Mouse (Mus musculus): ENCODE measurements at regions not wholly inside any gene's neighbourhood (a gene's known extent, or its start where the extent isn't known, plus 50 kb on each side); places are given as distances from the start of the nearest gene placed in this dataset.

DNA sequence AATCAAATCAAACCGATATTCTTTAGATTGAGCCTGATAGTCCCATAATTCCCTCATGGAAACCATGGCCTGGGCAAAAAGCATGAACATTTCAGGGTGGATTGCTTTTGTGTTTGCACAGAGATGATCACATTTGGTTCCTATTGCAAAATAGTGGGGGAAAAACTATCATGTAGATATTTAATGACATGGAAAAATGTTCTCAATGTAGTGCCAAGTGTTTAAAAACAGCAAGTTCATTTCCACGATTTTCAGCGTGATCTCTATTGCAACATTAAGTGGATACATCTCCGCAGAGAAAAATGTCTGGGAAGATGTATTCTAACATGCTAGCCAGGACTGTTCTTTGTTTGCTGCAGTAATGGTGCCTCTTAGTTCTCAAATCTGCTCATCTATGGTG, 235.0 kb upstream of the Stt3b start:
- no peak for DNase-seq (ENCODE audit: low read depth in 2 of 2, low spot score in 2 of 2)

DNA sequence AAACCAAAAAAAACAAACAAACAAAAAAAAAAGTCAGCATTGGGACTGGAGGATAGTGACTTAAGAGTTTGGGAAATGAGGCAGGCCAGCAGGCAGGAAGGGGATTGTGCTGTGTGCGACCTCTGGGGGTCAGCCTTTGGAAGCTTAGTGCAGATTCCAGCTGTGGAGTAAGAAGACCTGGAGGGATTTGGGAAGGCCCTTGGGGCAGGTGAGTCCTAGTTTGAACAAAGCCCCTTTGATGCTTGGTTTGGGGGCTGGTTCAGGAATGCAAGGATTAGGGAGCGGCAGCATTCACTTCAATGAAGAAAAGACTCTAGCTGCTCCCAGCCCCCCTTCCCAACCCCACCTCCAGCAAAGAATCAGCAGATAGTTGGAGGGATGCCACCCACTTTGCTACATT, 235.6 kb upstream of the Stt3b start:
- DNase-seq (ENCODE audit: low read depth in 2 of 2, low spot score in 2 of 2) = no peak

DNA sequence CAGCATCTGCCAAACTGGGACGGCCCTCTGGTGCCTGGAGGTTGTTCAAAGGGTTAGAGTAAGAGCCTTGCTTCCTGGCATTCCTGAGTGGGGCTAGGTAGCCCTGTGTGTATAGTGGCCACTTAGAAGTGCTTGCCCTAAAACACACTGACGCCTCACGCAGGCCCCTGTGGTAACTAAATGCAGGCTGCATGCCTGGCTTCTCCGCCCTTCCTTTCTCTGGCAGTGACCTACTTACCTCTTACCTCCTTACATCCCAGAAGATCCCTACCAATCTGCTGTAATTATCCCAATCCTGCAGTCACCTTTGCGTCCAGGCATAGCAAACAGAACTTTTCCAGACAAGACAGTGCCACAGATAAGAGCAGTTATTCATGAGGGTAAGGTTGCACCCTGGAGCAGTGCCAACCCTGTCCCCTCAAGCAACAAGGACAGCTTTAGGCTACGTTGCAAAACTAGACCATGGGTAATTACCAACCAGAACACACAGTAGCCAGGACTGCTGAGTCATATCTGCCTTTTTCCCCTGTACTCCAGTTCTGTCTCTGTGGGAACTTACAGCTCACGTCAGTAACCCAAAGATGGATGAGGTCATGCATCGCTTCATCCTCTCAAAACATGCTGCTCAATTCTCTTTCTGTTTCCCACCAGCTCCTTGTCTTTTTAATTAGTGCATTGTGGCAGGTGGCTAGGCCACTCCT, 237.6 kb upstream of the Stt3b start:
- DNase-seq (ENCODE audit: low read depth in 2 of 2, low spot score in 2 of 2) = no peak

DNA sequence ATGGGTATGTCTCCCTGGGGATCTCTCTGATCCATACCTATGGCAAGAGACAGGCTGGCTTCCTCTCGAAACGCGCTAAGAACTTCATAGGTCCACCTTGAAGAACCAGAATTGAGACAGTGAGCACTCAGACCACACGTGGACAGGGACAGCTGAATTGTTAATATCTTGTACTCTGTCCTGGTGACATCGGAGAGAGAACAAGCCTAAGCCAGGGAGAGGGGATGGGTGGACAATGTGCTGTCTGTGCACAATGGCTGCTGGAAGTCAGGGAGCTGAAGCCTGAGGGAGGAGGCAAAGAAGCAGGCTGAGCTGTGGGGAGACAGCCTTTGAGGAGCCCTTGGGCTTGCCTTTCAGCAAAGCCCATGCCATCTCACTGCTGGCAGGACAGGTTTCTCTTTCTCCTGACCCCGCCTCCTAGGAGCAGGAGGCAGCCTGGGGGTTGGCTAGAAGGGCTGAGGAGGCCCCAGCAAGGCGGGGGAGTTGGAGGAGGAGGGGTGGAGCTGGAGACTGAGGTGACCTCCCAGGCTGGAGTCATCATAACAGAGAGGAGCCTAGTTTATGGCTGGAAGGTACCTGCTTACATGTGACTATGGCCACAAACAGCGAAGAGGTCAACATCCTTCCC, 238.6 kb upstream of the Stt3b start:
- DNase-seq (ENCODE audit: low read depth in 2 of 2, low spot score in 2 of 2) = no peak

DNA sequence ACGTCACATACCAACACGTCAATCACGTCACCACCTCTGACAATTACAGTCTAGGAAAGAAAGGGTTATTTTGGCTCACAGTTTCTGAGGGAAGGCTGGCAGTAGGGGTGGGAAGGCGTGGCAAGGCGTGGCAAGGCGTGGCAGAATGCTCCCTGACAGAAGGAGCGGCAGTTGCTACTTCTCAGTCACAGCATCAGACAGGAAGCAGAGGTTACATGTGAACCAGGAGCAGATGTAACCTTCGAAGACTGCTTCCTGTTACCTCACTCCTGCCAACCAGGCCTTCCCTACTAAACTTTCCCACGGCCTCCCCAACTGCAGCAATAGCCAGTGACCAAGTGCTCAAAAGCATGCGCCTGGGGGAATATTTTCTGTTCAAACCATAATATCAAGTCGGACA, 240.9 kb upstream of the Stt3b start:
- no peak for DNase-seq (ENCODE audit: low read depth in 2 of 2, low spot score in 2 of 2)

DNA sequence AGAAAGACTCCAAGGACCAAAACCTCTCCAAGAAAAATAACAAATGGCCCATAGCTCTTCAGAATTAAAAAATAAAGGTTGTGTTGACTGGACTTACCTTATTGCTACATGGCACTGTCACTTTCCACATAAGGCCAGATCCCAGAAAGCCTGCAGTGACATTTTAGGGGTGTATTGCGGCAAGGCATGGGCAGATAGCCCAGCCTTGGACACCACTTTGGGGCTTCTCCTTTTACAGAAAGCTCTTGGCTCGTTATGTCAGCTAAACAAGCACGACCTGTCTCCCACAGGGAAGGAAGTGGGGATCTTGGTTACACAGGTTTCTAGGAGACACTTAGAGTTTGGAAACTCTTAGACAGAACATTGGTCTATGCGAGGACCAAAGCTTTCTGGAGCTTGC, 241.3 kb upstream of the Stt3b start:
- DNase-seq (ENCODE audit: low read depth in 2 of 2, low spot score in 2 of 2) = no peak

DNA sequence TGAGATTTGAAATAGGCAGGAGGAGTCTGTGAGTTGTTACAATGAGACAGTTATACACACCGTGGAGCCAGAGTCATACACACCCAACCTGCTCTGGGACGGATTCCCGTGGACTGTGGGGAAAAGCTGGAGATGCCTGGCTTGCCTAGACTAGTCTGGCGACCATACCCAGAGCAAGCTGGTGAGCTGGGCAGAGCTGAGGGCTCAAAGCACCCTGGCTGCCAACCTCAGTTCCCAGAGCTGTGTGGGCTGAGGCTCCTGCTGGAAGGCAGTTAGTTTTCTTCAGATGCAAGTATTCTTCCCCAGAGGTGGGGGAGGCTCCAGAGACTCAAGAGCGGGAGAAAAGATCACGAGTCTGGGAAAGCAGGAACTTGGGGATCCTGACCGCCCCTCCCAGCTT, 247.9 kb upstream of the Stt3b start:
- no peak for DNase-seq (ENCODE audit: low read depth in 2 of 2, low spot score in 2 of 2)

DNA sequence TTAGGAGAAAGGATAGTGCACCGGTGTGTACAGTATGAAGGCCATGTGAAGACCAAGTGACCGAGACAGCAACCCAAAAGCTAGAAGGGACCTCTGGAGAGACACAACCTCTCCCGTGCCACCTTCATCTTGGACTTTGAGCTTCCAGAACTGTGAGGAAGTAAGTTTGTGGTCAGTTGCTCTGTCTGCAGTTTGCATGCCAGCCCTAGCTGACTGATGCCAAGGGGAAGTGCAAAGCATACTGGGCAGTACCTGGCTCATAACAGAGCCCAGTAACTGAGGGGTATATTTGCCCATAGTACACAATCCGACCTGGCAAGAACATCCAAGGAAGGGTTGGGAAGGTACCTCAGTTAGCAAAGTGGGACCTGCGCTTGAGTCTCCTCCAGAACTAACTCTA, 249.3 kb upstream of the Stt3b start:
- DNase-seq (ENCODE audit: low read depth in 2 of 2, low spot score in 2 of 2) = no peak

DNA sequence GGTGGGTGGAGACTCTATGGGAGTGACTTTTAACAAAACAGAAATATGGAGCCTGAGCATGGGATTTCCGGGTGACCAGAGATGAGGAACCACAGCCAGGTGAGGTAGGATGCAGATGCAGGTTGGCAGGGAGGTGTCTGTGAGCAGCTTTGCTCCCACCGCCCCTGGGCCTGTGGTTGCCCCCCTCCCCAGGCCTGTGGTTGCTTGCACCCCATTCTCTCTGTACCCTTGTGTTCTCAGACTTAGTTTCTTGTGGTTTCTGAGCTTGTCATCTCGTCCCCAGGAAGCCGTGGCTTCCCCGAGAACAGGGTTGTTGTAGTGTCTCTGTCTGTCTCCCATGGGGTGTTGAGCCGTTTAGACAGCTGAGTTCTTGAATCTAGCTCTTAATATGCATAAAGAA, 251.0 kb upstream of the Stt3b start:
- DNase-seq (ENCODE audit: low read depth in 2 of 2, low spot score in 2 of 2) = peak; percentile 72 to 82

DNA sequence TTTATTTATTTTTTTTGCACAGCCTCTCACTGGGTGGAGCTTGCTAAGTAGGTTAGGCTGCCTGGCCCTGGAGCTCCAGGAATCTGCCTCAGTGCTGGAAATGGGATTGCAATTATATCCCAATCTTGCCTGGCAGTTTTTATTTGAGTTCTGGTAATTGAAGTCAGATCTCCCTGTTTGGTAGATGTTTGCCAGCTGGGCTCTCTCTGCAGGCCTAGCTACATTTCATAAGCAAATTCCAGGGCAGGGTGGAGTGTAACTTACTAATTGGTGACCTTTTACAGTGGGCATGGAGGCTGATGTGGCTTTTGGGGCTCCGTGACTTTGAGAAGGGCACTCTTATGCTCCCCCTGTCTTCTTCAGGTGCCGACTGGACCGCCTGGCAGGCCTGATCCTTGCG, 252.6 kb upstream of the Stt3b start:
- no peak for DNase-seq (ENCODE audit: low read depth in 2 of 2, low spot score in 2 of 2)

DNA sequence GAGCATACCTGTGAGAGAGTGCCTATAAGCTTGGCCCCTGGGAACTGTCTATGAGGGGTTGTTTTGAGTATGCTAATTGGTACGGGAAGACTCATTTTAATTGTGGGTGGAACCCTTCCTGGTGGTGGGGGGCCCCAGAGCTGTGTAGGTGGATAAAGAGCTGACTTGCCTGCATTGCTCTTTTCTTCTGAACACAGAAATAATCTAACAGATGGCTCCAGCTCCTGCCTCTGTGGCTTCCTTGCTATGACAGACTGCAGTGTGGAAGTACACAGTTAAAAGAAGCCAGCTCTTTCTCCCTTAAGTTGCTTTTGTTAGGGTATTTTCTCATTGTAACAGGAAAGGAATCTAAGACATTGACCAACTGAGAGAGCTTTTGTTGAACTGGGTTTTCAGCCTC, 254.1 kb upstream of the Stt3b start:
- DNase-seq (ENCODE audit: low read depth in 2 of 2, low spot score in 2 of 2) = no peak

DNA sequence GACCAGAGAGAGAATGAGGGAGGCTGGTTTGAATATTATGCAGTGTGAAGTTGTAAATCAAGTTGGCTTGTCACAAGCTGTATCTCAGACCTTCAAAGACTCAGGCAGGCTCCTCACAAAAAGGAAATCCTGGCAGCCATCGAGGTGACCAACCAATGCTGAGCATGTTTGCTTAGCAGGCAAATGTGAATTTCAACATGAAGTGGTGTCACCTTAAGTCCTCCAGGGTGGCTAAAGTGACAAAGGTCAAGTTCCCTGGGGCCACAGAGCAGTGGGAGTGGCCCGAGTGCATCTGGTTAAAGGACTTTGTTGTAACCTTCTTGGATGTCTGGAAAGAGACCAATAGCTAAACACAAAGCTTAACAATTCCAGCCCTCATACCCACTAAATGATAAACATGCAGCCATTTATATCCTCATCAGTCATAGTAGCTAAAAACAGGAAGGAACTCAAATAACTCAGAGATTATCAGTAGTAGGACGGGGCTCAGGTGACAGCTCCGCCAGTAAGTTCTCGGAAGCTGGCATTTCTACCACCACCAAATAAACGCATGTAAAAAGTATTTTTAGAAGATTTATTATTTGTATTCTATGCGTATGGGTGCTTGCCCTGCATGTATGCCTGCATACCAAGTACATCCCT, 258.6 kb upstream of the Stt3b start:
- DNase-seq (ENCODE audit: low read depth in 2 of 2, low spot score in 2 of 2) = no peak

DNA sequence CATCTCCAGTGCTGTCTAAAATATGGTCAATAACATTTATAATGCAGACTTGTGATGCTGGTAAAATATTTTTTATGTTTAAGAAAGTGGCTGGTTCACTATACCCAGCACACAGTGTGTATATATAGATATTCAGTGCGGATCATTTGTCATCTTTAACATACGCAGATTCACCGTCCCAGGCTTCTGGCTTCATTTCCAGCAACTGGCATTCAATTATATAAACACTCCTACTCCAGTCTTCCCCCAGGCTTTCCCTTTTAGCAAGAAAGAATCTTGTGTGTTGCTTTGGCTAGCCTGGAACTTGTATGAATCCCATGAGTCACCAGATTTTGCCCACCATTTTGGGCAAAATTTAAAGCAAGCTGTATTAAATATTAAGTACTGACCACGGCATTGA, 260.8 kb upstream of the Stt3b start:
- DNase-seq (ENCODE audit: low read depth in 2 of 2, low spot score in 2 of 2) = no peak

DNA sequence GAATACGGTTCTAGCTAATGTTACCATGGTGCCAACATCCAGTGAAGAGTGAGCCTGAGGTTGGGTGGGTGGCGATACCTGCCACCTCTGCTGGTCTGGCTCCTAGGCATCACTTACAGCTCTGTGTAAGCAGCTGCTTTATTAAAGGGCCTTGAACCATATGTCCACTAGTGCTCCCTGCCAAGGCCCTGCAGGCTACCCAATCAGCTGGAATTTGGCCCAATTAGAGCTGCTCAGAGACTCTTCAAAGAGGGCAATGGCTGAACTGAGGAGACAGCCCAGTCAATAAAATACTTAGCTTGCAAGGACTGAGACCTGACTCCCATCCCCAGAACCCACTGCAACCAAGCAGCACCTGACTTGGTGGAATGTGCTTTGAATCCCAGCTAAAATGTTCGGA, 270.9 kb upstream of the Stt3b start:
- DNase-seq (ENCODE audit: low read depth in 2 of 2, low spot score in 2 of 2) = no peak

DNA sequence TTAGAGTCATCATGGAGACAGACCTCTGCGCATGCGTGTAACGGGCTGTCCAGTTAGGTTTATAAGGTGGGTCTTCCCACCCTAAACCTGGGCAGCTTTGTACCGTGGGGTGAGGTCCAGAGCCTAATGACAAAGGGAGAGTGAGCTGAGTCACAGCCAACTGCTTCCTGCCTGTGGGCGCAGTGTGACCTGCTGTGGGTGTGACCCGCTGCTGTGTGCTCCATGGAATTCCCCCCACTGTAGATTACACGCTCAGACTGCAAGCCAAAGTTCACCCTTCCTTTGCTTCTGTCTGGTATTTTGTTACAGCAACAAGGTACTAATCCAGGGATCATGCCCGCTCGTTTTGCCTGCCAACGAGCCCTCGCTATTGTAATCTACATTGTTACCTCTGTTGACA, 273.3 kb upstream of the Stt3b start:
- no peak for DNase-seq (ENCODE audit: low read depth in 2 of 2, low spot score in 2 of 2)

DNA sequence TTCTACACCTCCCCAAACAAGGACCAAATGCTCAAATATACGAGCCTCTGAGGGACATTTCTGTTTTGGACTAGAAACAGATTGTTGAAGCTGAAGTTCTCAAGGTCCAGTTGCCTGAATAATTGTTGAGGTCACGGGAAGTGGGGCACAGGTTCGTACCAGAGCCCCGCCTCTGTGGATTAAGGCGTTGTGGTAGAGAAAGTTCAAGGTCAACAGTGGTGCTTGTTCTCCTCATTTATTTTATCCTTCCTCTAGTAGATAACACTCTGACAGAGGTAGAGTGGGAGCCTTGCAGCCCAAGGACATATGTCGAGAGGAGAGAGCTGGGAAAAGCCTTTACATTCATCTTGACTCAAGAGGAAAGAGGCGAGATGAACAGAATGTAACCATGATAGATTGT, 274.7 kb upstream of the Stt3b start:
- DNase-seq (ENCODE audit: low read depth in 2 of 2, low spot score in 2 of 2) = no peak

DNA sequence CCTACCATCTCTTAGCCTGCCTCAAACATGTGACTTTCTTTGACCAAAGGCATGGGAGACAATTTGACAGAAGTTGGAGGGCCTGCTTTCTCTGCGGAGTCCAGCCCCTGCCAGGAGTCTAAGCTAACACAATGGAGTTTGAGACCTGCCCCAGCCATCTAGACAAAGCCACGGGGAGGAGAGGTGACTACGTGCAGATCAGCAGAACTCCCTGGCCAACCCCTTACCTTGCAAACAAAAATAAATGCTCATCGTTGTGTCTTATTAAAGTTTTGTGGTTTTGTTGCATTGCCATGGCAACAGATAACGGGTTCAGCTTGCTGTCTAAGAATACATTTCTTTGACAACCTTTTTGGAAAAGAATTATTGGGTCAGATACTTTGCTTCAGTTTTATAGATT, 282.2 kb upstream of the Stt3b start:
- no peak for DNase-seq (ENCODE audit: low read depth in 2 of 2, low spot score in 2 of 2)

DNA sequence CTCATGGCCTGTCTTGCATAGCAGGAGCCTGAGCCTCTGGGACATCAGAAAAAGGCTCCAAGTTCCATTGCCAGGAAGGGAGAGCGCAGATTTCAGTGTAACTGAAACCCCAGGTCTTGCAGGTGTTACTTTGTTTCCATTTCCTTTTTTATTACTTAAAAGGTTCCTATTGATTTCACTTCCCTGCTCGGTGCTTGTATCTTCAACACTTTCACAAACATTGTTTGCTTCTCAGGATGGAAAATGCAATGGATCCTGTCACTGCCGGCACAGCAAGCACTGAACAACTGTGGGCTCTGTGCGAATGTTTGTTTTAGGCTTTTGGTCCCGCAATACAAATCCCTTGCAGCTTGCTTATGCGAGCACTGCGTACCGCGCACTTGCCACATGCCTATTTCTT, 290.0 kb upstream of the Stt3b start:
- DNase-seq (ENCODE audit: low read depth in 2 of 2, low spot score in 2 of 2) = no peak

DNA sequence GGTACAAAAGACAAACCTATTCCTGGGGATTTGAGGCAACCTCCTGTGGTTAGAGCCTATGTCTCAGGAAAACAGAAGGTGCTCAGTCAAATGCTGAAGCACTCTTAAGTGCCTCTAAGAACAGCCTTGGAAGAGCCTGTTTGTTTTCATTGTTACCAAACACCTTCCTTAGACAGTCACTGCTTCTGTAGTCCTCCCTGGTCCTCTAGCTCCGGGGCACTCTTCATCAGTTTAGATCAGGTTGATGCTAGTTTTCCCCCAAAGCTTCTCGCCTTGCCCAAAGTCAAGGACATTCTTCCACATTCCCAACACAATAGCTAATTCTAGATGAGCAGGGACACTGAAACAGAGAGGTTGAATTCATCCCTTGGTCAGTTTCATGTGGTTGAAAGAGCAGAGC, 290.6 kb upstream of the Stt3b start:
- DNase-seq (ENCODE audit: low read depth in 2 of 2, low spot score in 2 of 2) = no peak

DNA sequence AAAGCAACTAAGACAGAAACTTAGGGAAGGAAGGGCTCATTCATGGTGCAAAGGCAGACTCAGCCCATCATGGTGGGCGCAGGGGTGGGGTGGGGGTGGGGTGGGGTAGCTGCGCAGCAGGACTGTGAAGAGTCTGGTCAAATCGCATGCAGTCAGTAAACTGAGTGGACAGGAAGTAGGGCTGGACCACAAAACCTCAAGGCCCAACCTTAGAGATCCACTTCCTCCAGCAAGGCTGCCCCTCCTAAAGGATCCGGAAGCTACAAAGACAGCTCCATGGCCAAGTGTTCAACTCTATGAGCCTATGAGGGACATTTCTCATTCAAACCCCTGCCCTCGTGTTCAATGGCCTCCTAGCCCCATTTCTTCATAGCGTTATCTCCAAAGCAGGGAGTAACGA, 292.6 kb upstream of the Stt3b start:
- DNase-seq (ENCODE audit: low read depth in 2 of 2, low spot score in 2 of 2) = no peak

DNA sequence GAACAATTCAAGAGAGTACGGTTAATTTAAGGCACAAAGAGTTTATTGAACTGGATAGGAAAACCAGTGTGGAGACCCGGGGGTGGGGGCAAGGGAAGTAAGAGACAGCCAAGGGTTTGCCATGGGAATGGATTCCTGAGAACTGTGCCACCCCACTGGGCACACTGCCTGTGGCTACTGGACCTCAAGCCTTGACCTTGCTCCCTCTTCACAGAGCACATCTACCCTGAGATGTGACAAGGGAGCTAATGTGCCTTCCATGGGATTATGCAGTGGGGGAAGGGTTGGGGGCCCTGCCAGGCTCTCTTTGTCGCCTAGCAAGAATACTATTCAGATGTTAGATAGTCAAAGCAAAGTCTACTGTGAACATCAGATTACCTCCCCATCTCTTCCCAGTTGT, 294.2 kb upstream of the Stt3b start:
- DNase-seq (ENCODE audit: low read depth in 2 of 2, low spot score in 2 of 2) = no peak

DNA sequence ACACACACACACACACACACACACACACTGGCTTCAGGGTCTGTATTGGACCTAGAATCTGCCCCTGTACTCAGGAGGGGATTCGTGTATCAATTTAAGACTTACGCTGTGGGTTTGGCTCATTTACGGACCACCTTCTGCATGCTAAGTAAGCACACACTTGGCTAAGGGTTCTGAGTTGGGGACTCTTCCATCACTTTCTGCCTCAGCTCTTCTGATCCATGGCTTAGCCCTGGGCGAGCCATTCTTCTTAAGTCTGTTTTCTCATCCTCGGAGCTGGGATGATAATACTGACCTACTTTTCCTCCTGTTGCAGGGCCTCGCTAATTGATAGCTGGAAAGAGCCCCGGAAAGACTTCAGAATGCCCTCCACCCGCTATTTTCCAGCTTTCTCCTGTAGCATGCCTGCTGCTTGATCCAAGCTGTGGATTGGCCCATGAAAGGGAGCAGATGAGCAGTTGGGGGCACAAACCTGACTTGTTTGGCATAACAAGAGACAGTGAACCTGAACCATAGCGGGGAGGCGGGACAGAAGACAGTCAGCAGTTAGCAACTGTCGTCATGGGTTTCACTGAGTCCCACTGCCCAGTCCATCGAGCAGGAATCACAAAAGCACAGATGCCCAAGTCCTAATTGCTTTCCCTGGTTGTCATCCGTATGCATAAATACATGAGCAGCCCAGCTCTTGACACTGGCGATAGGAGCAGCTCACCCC, 294.9 kb upstream of the Stt3b start:
- no peak for DNase-seq (ENCODE audit: low read depth in 2 of 2, low spot score in 2 of 2)
